Mouse (Mus musculus) ES-E14 (cell line): ENCODE results near the gene Nfkbid. TPM values are rescaled to one million over a fixed set of nuclear protein-coding genes. Genes with fewer than 3 reads are reported as not detected.

ENCODE experiments used
- DNase-seq: peaks from one replicate; pipeline ENCODE4 v3.0.0-alpha.2; 2013; ENCODE audit warnings: low read depth, low spot score
- H3K27ac ChIP-seq: 2 replicates; pipeline ENCODE4 v1.5.1; 2012; ENCODE audit warnings: low read depth, mild to moderate bottlenecking, low read length, moderate library complexity, mixed read lengths; ENCODE audit not compliant: poor library complexity, insufficient read depth, severe bottlenecking
- H3K36me3 ChIP-seq: 2 replicates; pipeline ENCODE4 v1.6.1; 2012; ENCODE audit warnings: mild to moderate bottlenecking, low read length, moderate library complexity, mixed read lengths; ENCODE audit not compliant: control insufficient read depth, poor library complexity, insufficient read depth, severe bottlenecking
- H3K4me1 ChIP-seq, 2 experiments: fragments of 150-350 bp in 1 of 2; sonication (generic) in 1 of 2; 2 replicates each; pipeline ENCODE4 v1.6.1; 2012; ENCODE audit warnings: low read length in 2 of 2, mild to moderate bottlenecking in 1 of 2, mixed read lengths in 1 of 2; ENCODE audit not compliant: control insufficient read depth in 2 of 2, insufficient read depth in 2 of 2, poor library complexity in 1 of 2
- H3K4me3 ChIP-seq, 2 experiments: fragments of 150-350 bp in 1 of 2; sonication (generic) in 1 of 2; 2 replicates each; pipeline ENCODE4 v1.5.1; 2012; ENCODE audit warnings: low read length in 2 of 2, low read depth in 1 of 2, mild to moderate bottlenecking in 1 of 2, mixed read lengths in 1 of 2; ENCODE audit not compliant: insufficient read depth in 1 of 2, poor library complexity in 1 of 2, severe bottlenecking in 1 of 2
- H3K9ac ChIP-seq: 2 replicates; pipeline ENCODE4 v1.6.1; 2012; ENCODE audit warnings: low read depth, mild to moderate bottlenecking, low read length, mixed read lengths; ENCODE audit not compliant: poor library complexity, insufficient read depth, severe bottlenecking
- H3K9me3 ChIP-seq: fragments of 150-350 bp; sonication (generic); 2 replicates; pipeline ENCODE4 v1.6.1; 2012; ENCODE audit warnings: low read depth, mild to moderate bottlenecking, low read length; ENCODE audit not compliant: control insufficient read depth, insufficient read depth
- CHD2 ChIP-seq: IDR thresholded peaks from 2 replicates; pipeline ENCODE4 v1.6.1; 2014; ENCODE audit warnings: mild to moderate bottlenecking, low read depth, low read length, inconsistent platforms
- HCFC1 ChIP-seq: IDR thresholded peaks from 2 replicates; pipeline ENCODE4 v1.6.1; 2012; ENCODE audit warnings: low read length, inconsistent platforms, borderline replicate concordance; ENCODE audit not compliant: insufficient read depth
- MAFK ChIP-seq: IDR thresholded peaks from 2 replicates; pipeline ENCODE4 v1.6.1; 2014; ENCODE audit warnings: mild to moderate bottlenecking, low read depth, low read length, inconsistent platforms; ENCODE audit not compliant: insufficient read depth
- ZC3H11A ChIP-seq: IDR thresholded peaks from 2 replicates; pipeline ENCODE4 v1.6.1; 2012; ENCODE audit warnings: low read depth, mild to moderate bottlenecking, inconsistent platforms, low read length, borderline replicate concordance
- ZNF384 ChIP-seq: IDR thresholded peaks from 2 replicates; pipeline ENCODE4 v1.6.1; 2012; ENCODE audit warnings: low read depth, low read length, inconsistent platforms
- in situ Hi-C, 2 experiments: fragments of 600-800 bp; cut with MboI; formaldehyde crosslinking; loops; one replicate each; pipeline ENCODE4 v1.15.1; 2025; ENCODE audit warnings: low sequenced_read_pairs in 2 of 2, inconsistent platforms in 1 of 2; ENCODE audit not compliant: unreplicated experiment in 2 of 2
- total RNA-seq: library from RNA; depleted of rRNA; stranded (reverse); fragments of 300-350 nt; gene quantifications from 2 replicates; pipeline ENCODE4 v1.2.3, GENCODE M21; 2012; rRNA removed

The Nfkbid gene
- 4.2 and 8.2 TPM in 2 replicates for total RNA-seq

DNA sequence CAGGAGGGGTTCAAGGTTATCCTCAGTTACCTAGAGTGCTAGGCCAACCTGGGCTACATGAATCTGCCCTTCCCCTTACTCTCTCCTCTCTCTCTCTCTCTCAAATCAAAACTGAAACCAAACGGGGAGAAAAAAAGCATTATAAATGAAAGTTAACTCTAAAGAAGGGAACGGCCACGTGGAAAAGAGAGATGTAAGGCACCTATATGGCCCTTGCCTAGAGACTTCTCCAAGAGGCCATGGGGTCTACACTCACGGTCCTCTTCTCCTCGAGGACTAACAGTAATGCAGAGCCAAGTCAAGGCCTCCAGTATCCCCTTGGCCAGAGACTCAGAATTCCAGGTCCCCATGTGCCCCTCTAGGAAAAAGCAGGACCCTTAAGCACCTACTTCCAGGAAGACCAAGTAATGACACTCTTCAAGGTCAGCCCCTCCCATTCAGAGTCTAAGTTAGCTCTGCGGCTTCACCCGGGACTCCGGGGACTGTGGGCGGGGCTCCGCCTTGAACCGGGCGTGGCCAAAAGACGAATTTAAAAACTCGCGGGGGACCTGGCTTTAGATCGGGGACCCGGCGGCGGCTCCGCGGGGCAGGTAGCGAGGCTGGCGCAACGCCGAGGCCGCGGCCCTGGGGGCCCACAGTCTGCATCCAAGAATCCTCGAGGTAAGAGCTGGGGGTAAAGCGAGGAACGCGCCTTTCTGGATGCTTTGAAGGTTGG lies at the start of gene Nfkbid:
Nfkbid (plus strand) TSS at position 558 of the 715 bp plus-strand sequence.
- peaks cover 23% of the 10 kb centered on the region for H3K36me3 ChIP-seq
- H3K9ac ChIP-seq, result peak within 1 kb of the TSS; percentile 74
- in situ Hi-C loops, result no loop called here
- H3K4me3 ChIP-seq, result peak within 1 kb of the TSS; percentile 79 to 86
- TF ChIP-seq ZC3H11A (no peak), ZNF384 (no peak), HCFC1 (no peak), MAFK (no peak), CHD2 (no peak)
- DNase-seq, result peak; percentile 70
- H3K4me1 ChIP-seq, result peaks cover 0 to 4% of the 10 kb centered on the region in 2 experiments; a peak in 1 of 4 replicates
- H3K9me3 ChIP-seq, result no peaks in the 10 kb centered on the region
- H3K27ac ChIP-seq, result peak within 1 kb of the TSS; percentile 11; the same call in 1 of the 2 replicates

DNA sequence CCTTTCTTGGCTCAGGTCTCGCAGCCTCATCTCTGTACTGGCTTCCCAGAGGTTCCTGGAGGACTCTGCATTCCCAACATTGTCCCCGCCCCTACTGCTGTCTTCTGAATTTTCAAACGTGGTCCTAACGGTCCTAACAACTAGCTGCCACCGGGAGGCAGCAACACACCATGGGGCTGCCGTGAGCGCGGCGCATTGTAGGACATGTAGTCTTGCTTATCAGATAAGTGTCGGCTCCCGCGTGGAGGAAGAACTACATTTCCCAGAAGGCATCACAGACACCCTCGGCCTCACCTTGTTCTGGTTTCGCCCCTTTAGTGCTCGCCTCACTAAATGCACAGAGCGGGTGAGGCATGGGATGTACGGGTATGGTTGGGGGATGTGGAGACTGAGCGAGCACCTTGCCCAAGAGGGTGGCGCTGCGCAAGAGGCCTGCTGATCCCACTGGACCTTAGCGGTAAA lies 48.0 kb upstream of the Nfkbid start:
- TF ChIP-seq MAFK (no peak), CHD2 (no peak), ZC3H11A (peak; percentile 61), HCFC1 (peak; percentile 99)
- H3K9me3 ChIP-seq, result no peaks in the 10 kb centered on the region
- H3K9ac ChIP-seq, result peak overlapping the region; percentile 84
- H3K36me3 ChIP-seq, result no peaks in the 10 kb centered on the region
- in situ Hi-C loops, result no loop called here
- no peak overlapping the region for H3K27ac ChIP-seq
- H3K4me3 ChIP-seq, result peak overlapping the region; percentile 59 to 66
- DNase-seq, result peak; percentile 97
- H3K4me1 ChIP-seq, result peaks cover 3 to 9% of the 10 kb centered on the region in 2 experiments; a peak in 3 of 4 replicates

DNA sequence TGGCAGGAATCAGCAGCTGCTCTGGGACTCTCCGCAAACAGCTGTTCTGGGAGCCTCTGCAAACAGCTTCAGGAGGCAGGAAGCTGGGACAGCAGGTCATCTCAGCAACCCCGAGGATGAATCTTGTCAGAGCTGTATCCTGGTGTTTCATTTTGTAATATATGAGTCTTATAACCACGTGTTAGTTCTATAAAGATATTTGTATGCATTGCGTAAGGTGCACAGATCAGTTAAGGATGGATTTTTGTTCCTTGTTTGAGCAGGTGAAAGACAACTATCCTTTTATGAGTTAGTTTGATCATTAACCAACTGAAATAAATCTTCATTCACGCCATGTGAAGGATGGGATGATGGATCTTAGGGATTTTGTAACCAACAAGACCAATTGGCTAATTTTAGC lies 41.5 kb upstream of the Nfkbid start:
- DNase-seq, result no peak
- H3K4me1 ChIP-seq, result peaks cover 3% of the 10 kb centered on the region in 2 experiments; a peak in 2 of 4 replicates
- H3K4me3 ChIP-seq, result no peak overlapping the region
- H3K27ac ChIP-seq, result no peak overlapping the region
- H3K9me3 ChIP-seq, result no peaks in the 10 kb centered on the region
- H3K9ac ChIP-seq, result no peak overlapping the region
- TF ChIP-seq ZNF384 (no peak), ZC3H11A (no peak), MAFK (no peak), HCFC1 (no peak), CHD2 (no peak)
- H3K36me3 ChIP-seq, result no peaks in the 10 kb centered on the region
- in situ Hi-C loops, result no loop called here

DNA sequence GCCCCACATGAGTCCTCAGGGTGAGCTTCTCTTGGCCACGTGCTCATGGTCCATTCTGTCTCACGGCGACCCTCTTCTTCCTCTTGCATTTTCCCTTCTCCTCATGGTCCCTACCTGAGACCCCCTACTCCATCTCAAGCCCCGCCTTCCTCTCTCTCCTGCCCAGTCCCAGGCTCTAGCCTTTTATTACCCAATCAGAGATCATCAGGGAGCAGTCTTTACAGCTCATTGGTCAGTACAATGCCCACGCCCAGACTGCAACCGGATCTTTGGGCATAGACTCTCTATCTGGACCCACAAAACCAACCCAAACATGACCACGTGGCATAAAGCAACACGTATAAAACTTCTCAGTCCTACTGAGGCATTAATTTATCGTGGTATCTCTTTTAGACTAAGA lies 37.4 kb upstream of the Nfkbid start:
- no peaks in the 10 kb centered on the region for H3K4me1 ChIP-seq
- no peak for TF ChIP-seq ZC3H11A
- no peak for TF ChIP-seq CHD2
- no peak for TF ChIP-seq HCFC1
- TF ChIP-seq ZNF384, result no peak
- TF ChIP-seq MAFK, result no peak
- H3K9ac ChIP-seq, result no peak overlapping the region
- H3K4me3 ChIP-seq, result no peak overlapping the region
- no peaks in the 10 kb centered on the region for H3K36me3 ChIP-seq
- H3K27ac ChIP-seq, result no peak overlapping the region
- DNase-seq, result no peak
- in situ Hi-C loops, result no loop called here
- H3K9me3 ChIP-seq, result no peaks in the 10 kb centered on the region
